9 mouse cellular contexts compared by ENCODE assay signal in genomic region chr2:180703175-180703574, GRCm38 (mm10). TPM values are rescaled to one million over a fixed set of nuclear protein-coding genes. Genes with fewer than 3 reads are reported as not detected.
DNase-seq lines count a peak whose midpoint lies in the region; ATAC-seq and TF ChIP-seq lines count a peak whose summit lies in the region.
"Had no signal": no experiment of that assay in that cellular context is flagged by ENCODE, and none has a peak within 500 bp of the region (broad histone marks: within the 10 kb centered on the region; RNA-seq: fewer than 3 reads in every experiment).

No protein-coding gene starts in this region.

- H3K9ac ChIP-seq in kidney, postnatal 0 days (ENCODE audit: low read depth, low read length), result no peak overlapping the region
- H3K9ac ChIP-seq in embryonic facial prominence, embryonic 15.5 days, result no peak overlapping the region
- no peak overlapping the region for H3K9ac ChIP-seq in hindbrain, embryonic 14.5 days
- H3K9ac ChIP-seq in midbrain, postnatal 0 days (replicated peaks; ENCODE audit: low read length, poor library complexity, severe bottlenecking), result peak overlapping the region; percentile 92; the same call in 1 of the 2 replicates

- no peak for DNase-seq in kidney, postnatal 0 days (ENCODE audit: low spot score)
- DNase-seq in kidney, postnatal 36 days, result no peak
- no peak for DNase-seq in hindbrain, embryonic 14.5 days (ENCODE audit: low spot score)
- no peak for DNase-seq in midbrain, postnatal 0 days (ENCODE audit: low spot score)
- DNase-seq in spleen, postnatal 36 days (ENCODE audit: low spot score in 2 of 2), result no peak
- DNase-seq in adipocyte (ENCODE audit: low spot score), result no peak

- H3K9me3 ChIP-seq in kidney, postnatal 0 days (replicated peaks; ENCODE audit: low read length), result no peaks in the 10 kb centered on the region
- no peaks in the 10 kb centered on the region for H3K9me3 ChIP-seq in embryonic facial prominence, embryonic 15.5 days (replicated peaks)
- H3K9me3 ChIP-seq in hindbrain, embryonic 14.5 days (ENCODE audit: control insufficient read depth, low read length), result no peaks in the 10 kb centered on the region
- H3K9me3 ChIP-seq in midbrain, postnatal 0 days (ENCODE audit: low read length), result no peaks in the 10 kb centered on the region
- H3K9me3 ChIP-seq: midbrain, embryonic 12.5 days had no signal

- TF ChIP-seq CTCF in kidney, postnatal 0 days (IDR thresholded peaks at IDR 0.05; ENCODE audit: low read depth), result no peak
- no peak for TF ChIP-seq CTCF in midbrain, postnatal 0 days (IDR thresholded peaks at IDR 0.05)

- ATAC-seq in kidney, postnatal 0 days (replicated peaks; ENCODE audit: low FRiP score, low read depth), result no peak
- no peak for ATAC-seq in embryonic facial prominence, embryonic 15.5 days (ENCODE audit: insufficient number of reproducible peaks, low FRiP score, low TSS enrichment, low read depth)
- ATAC-seq in hindbrain, embryonic 14.5 days (ENCODE audit: low FRiP score), result no peak
- no peak for ATAC-seq in midbrain, postnatal 0 days (ENCODE audit: low FRiP score)

- H3K4me3 ChIP-seq in kidney, postnatal 0 days (replicated peaks; ENCODE audit: low read depth, low read length), result no peak overlapping the region
- H3K4me3 ChIP-seq in embryonic facial prominence, embryonic 15.5 days (replicated peaks), result no peak overlapping the region
- H3K4me3 ChIP-seq in hindbrain, embryonic 14.5 days (replicated peaks; ENCODE audit: low read length), result 0 out of 2 replicates have a peak overlapping the region, but pooled peaks have one; percentile 96
- no peak overlapping the region for H3K4me3 ChIP-seq in midbrain, postnatal 0 days (ENCODE audit: low read depth, low read length)

- 0 out of 2 replicates have a peak overlapping the region, but pooled peaks have one; percentile 80 for H3K4me2 ChIP-seq in kidney, postnatal 0 days (ENCODE audit: low read length)
- no peak overlapping the region for H3K4me2 ChIP-seq in embryonic facial prominence, embryonic 15.5 days (replicated peaks)
- H3K4me2 ChIP-seq in hindbrain, embryonic 14.5 days (replicated peaks), result no peak overlapping the region
- H3K4me2 ChIP-seq in midbrain, postnatal 0 days (ENCODE audit: low read depth, low read length, poor library complexity, severe bottlenecking), result no peak overlapping the region

- peaks cover 22% of the 10 kb centered on the region for H3K4me1 ChIP-seq in kidney, postnatal 0 days (replicated peaks; ENCODE audit: insufficient read depth, low read length)
- H3K4me1 ChIP-seq in embryonic facial prominence, embryonic 15.5 days, result peaks cover 36% of the 10 kb centered on the region
- H3K4me1 ChIP-seq in hindbrain, embryonic 14.5 days (replicated peaks; ENCODE audit: control insufficient read depth, insufficient read depth, low read length), result peaks cover 38% of the 10 kb centered on the region
- peaks cover 8% of the 10 kb centered on the region for H3K4me1 ChIP-seq in midbrain, postnatal 0 days (ENCODE audit: insufficient read depth, low read length)

- H3K36me3 ChIP-seq in kidney, postnatal 0 days (ENCODE audit: insufficient read depth, low read length), result no peaks in the 10 kb centered on the region
- H3K36me3 ChIP-seq in embryonic facial prominence, embryonic 15.5 days, result no peaks in the 10 kb centered on the region
- no peaks in the 10 kb centered on the region for H3K36me3 ChIP-seq in hindbrain, embryonic 14.5 days (replicated peaks; ENCODE audit: control insufficient read depth, insufficient read depth)
- H3K36me3 ChIP-seq in midbrain, postnatal 0 days (ENCODE audit: insufficient read depth, low read length), result no peaks in the 10 kb centered on the region
- H3K36me3 ChIP-seq: midbrain, embryonic 12.5 days had no signal

- WGBS in kidney, postnatal 0 days, result 73% methylated on average over 5 of the region's 5 CpGs
- WGBS in embryonic facial prominence, embryonic 15.5 days, result 52% methylated on average over 5 of the region's 5 CpGs
- 87% methylated on average over 5 of the region's 5 CpGs for WGBS in hindbrain, embryonic 14.5 days
- WGBS in midbrain, postnatal 0 days, result 84% methylated on average over 5 of the region's 5 CpGs

- peak overlapping the region; percentile 97; the same call in 1 of the 2 replicates for H3K27ac ChIP-seq in kidney, postnatal 0 days
- peak overlapping the region; percentile 95; the same call in 1 of the 2 replicates for H3K27ac ChIP-seq in embryonic facial prominence, embryonic 15.5 days (replicated peaks)
- no peak overlapping the region for H3K27ac ChIP-seq in hindbrain, embryonic 14.5 days
- H3K27ac ChIP-seq in midbrain, postnatal 0 days (ENCODE audit: low read depth, low read length), result no peak overlapping the region

- H3K27me3 ChIP-seq in kidney, postnatal 0 days (ENCODE audit: insufficient read depth, low read length), result no peaks in the 10 kb centered on the region
- no peaks in the 10 kb centered on the region for H3K27me3 ChIP-seq in embryonic facial prominence, embryonic 15.5 days
- no peaks in the 10 kb centered on the region for H3K27me3 ChIP-seq in hindbrain, embryonic 14.5 days (ENCODE audit: control insufficient read depth, insufficient read depth, low read length)
- H3K27me3 ChIP-seq in midbrain, postnatal 0 days (ENCODE audit: insufficient read depth, low read length), result no peaks in the 10 kb centered on the region
- H3K27me3 ChIP-seq: midbrain, embryonic 12.5 days had no signal

RNA-seq across cellular contexts. Expression of gene Dido1, which starts 6.6 kb away (rescaled TPM):
- 17.7 and 18.0 TPM in 2 replicates for polyA plus RNA-seq in kidney, postnatal 0 days (2015; fragmentation: Nextera tagmentation; extraction: Ambion mirVana)
- 28.1 and 28.6 TPM in 2 replicates for polyA plus RNA-seq in embryonic facial prominence, embryonic 15.5 days (2015; fragmentation: Nextera tagmentation; extraction: Ambion mirVana)
- polyA plus RNA-seq in hindbrain, embryonic 14.5 days (2014; fragmentation: Nextera tagmentation; extraction: Ambion mirVana), result 26.6 and 27.1 TPM in 2 replicates
- 36.7 and 44.1 TPM in 2 replicates for total RNA-seq in midbrain, postnatal 0 days (2014; rRNA removed)
- polyA plus RNA-seq in midbrain, postnatal 0 days (2015; fragmentation: Nextera tagmentation; extraction: Ambion mirVana), result 19.3 and 22.2 TPM in 2 replicates

RNA-seq across cellular contexts. Expression of gene Gid8, which starts 6.7 kb away (rescaled TPM):
- 48.1 and 51.0 TPM in 2 replicates for polyA plus RNA-seq in kidney, postnatal 0 days (2015; fragmentation: Nextera tagmentation; extraction: Ambion mirVana)
- 69.1 and 70.4 TPM in 2 replicates for polyA plus RNA-seq in embryonic facial prominence, embryonic 15.5 days (2015; fragmentation: Nextera tagmentation; extraction: Ambion mirVana)
- 56.3 and 56.7 TPM in 2 replicates for polyA plus RNA-seq in hindbrain, embryonic 14.5 days (2014; fragmentation: Nextera tagmentation; extraction: Ambion mirVana)
- total RNA-seq in midbrain, postnatal 0 days (2014; rRNA removed), result 43.6 and 56.4 TPM in 2 replicates
- 44.5 and 46.5 TPM in 2 replicates for polyA plus RNA-seq in midbrain, postnatal 0 days (2015; fragmentation: Nextera tagmentation; extraction: Ambion mirVana)

RNA-seq across cellular contexts. Expression of gene Slc17a9, which starts 21.9 kb away (rescaled TPM):
- polyA plus RNA-seq in kidney, postnatal 0 days (2015; fragmentation: Nextera tagmentation; extraction: Ambion mirVana), result 0.55 and 0.61 TPM in 2 replicates
- 3.3 and 3.7 TPM in 2 replicates for polyA plus RNA-seq in embryonic facial prominence, embryonic 15.5 days (2015; fragmentation: Nextera tagmentation; extraction: Ambion mirVana)
- polyA plus RNA-seq in hindbrain, embryonic 14.5 days (2014; fragmentation: Nextera tagmentation; extraction: Ambion mirVana), result 0.16 and 0.37 TPM in 2 replicates
- 0.55 and 1.2 TPM in 2 replicates for total RNA-seq in midbrain, postnatal 0 days (2014; rRNA removed)
- 0.20 TPM in 1 of 2 replicates, not detected in the other for polyA plus RNA-seq in midbrain, postnatal 0 days (2015; fragmentation: Nextera tagmentation; extraction: Ambion mirVana)
- polyA plus RNA-seq: embryonic facial prominence, embryonic 11.5 days had no signal

Comparison
In these comparisons a context has a peak if more than half of its experiments do, and no peak if none do; other contexts are left out.
1. H3K27ac ChIP-seq: peak in kidney, postnatal 0 days (single experiment) and embryonic facial prominence, embryonic 15.5 days (single experiment); none in hindbrain, embryonic 14.5 days (single experiment) and midbrain, postnatal 0 days (single experiment).